Mouse (Mus musculus): ENCODE data around the gene Arhgap24. TPM values are rescaled to one million over a fixed set of nuclear protein-coding genes. Genes with fewer than 3 reads are reported as not detected.

Gene Arhgap24
- polyA plus RNA-seq, 1 experiment: 12.5 TPM

- no peaks in the 10 kb centered on the region for H3K27me3 ChIP-seq (ENCODE audit: control insufficient read depth, insufficient read depth, insufficient read length)
- TF ChIP-seq MYOG (IDR thresholded peaks at IDR 0.05; ENCODE audit: control insufficient read depth in 1 of 3, insufficient read depth in 1 of 3, insufficient read length in 2 of 3, low read depth in 2 of 3) (no peak), TCF12 (IDR thresholded peaks at IDR 0.05; ENCODE audit: insufficient read depth, poor library complexity, severe bottlenecking) (no peak), POLR2AphosphoS2 (IDR thresholded peaks at IDR 0.05; ENCODE audit: insufficient read length, low read depth) (no peak), MYOD1 (IDR thresholded peaks at IDR 0.05; ENCODE audit: control insufficient read depth in 1 of 3, insufficient read length in 2 of 3, low read depth in 2 of 3) (no peak), E2F4 (IDR thresholded peaks at IDR 0.05; ENCODE audit: insufficient read depth) (no peak), CEBPB (IDR thresholded peaks at IDR 0.05; ENCODE audit: insufficient read depth, poor library complexity, severe bottlenecking) (no peak), SRF (IDR thresholded peaks at IDR 0.05; ENCODE audit: control insufficient read depth, insufficient read length, low read depth) (no peak), MAX (IDR thresholded peaks at IDR 0.05; ENCODE audit: low read depth) (no peak), POLR2A (IDR thresholded peaks at IDR 0.05; ENCODE audit: insufficient read length, low read depth) (no peak), REST (IDR thresholded peaks at IDR 0.05; ENCODE audit: insufficient read depth, insufficient read length) (no peak), TCF3 (IDR thresholded peaks at IDR 0.05; ENCODE audit: insufficient read length, low read depth) (no peak), USF1 (IDR thresholded peaks at IDR 0.05; ENCODE audit: low read depth) (no peak)
- H3K79me2 ChIP-seq (ENCODE audit: control insufficient read depth, insufficient read depth): no peaks in the 10 kb centered on the region
- H3K4me3 ChIP-seq: no peak overlapping the region
- H3K4me2 ChIP-seq (ENCODE audit: low read depth): peak overlapping the region; percentile 25
- no peaks in the 10 kb centered on the region for H3K36me3 ChIP-seq (ENCODE audit: control insufficient read depth, insufficient read depth)
- H3ac ChIP-seq (ENCODE audit: control insufficient read depth, insufficient read length): no peak overlapping the region
Observed at GRCm38 (mm10) chr5:102460452-102461197, 20.6 kb upstream of the Arhgap24 start.

GRCm38 (mm10) chr5:102462948-102463347, 18.2 kb upstream of the Arhgap24 start:
- Histone ChIP-seq H3K36me3 (ENCODE audit: control insufficient read depth, insufficient read depth) (no peaks in the 10 kb centered on the region), H3ac (ENCODE audit: control insufficient read depth, insufficient read length) (no peak overlapping the region), H3K4me2 (ENCODE audit: low read depth) (no peak overlapping the region), H3K4me3 (no peak overlapping the region), H3K79me2 (ENCODE audit: control insufficient read depth, insufficient read depth) (no peaks in the 10 kb centered on the region), H3K27me3 (ENCODE audit: control insufficient read depth, insufficient read depth, insufficient read length) (no peaks in the 10 kb centered on the region)
- no peak for TF ChIP-seq SRF (IDR thresholded peaks at IDR 0.05; ENCODE audit: control insufficient read depth, insufficient read length, low read depth)
- no peak for TF ChIP-seq USF1 (IDR thresholded peaks at IDR 0.05; ENCODE audit: low read depth)
- no peak for TF ChIP-seq POLR2AphosphoS2 (IDR thresholded peaks at IDR 0.05; ENCODE audit: insufficient read length, low read depth)
- TF ChIP-seq MYOD1 (IDR thresholded peaks at IDR 0.05; ENCODE audit: control insufficient read depth in 1 of 3, insufficient read length in 2 of 3, low read depth in 2 of 3): no peak
- no peak for TF ChIP-seq MAX (IDR thresholded peaks at IDR 0.05; ENCODE audit: low read depth)
- TF ChIP-seq POLR2A (IDR thresholded peaks at IDR 0.05; ENCODE audit: insufficient read length, low read depth): no peak
- TF ChIP-seq E2F4 (IDR thresholded peaks at IDR 0.05; ENCODE audit: insufficient read depth): no peak
- TF ChIP-seq REST (IDR thresholded peaks at IDR 0.05; ENCODE audit: insufficient read depth, insufficient read length): no peak
- no peak for TF ChIP-seq CEBPB (IDR thresholded peaks at IDR 0.05; ENCODE audit: insufficient read depth, poor library complexity, severe bottlenecking)
- TF ChIP-seq TCF3 (IDR thresholded peaks at IDR 0.05; ENCODE audit: insufficient read length, low read depth): no peak
- TF ChIP-seq MYOG (IDR thresholded peaks at IDR 0.05; ENCODE audit: control insufficient read depth in 1 of 3, insufficient read depth in 1 of 3, insufficient read length in 2 of 3, low read depth in 2 of 3): no peak
- no peak for TF ChIP-seq TCF12 (IDR thresholded peaks at IDR 0.05; ENCODE audit: insufficient read depth, poor library complexity, severe bottlenecking)

GRCm38 (mm10) chr5:102465372-102465771, 15.8 kb upstream of the Arhgap24 start:
- Histone ChIP-seq H3K79me2 (ENCODE audit: control insufficient read depth, insufficient read depth) (no peaks in the 10 kb centered on the region), H3K36me3 (ENCODE audit: control insufficient read depth, insufficient read depth) (no peaks in the 10 kb centered on the region), H3K4me2 (ENCODE audit: low read depth) (no peak overlapping the region), H3K4me3 (no peak overlapping the region), H3ac (ENCODE audit: control insufficient read depth, insufficient read length) (no peak overlapping the region), H3K27me3 (ENCODE audit: control insufficient read depth, insufficient read depth, insufficient read length) (no peaks in the 10 kb centered on the region)
- TF ChIP-seq E2F4 (IDR thresholded peaks at IDR 0.05; ENCODE audit: insufficient read depth) (no peak), REST (IDR thresholded peaks at IDR 0.05; ENCODE audit: insufficient read depth, insufficient read length) (no peak), POLR2A (IDR thresholded peaks at IDR 0.05; ENCODE audit: insufficient read length, low read depth) (no peak), TCF12 (IDR thresholded peaks at IDR 0.05; ENCODE audit: insufficient read depth, poor library complexity, severe bottlenecking) (no peak), POLR2AphosphoS2 (IDR thresholded peaks at IDR 0.05; ENCODE audit: insufficient read length, low read depth) (no peak), USF1 (IDR thresholded peaks at IDR 0.05; ENCODE audit: low read depth) (no peak), CEBPB (IDR thresholded peaks at IDR 0.05; ENCODE audit: insufficient read depth, poor library complexity, severe bottlenecking) (no peak), TCF3 (IDR thresholded peaks at IDR 0.05; ENCODE audit: insufficient read length, low read depth) (no peak), SRF (IDR thresholded peaks at IDR 0.05; ENCODE audit: control insufficient read depth, insufficient read length, low read depth) (no peak)

GRCm38 (mm10) chr5:102468292-102468691, 12.9 kb upstream of the Arhgap24 start:
- Histone ChIP-seq H3K4me3 (no peak overlapping the region), H3K27me3 (ENCODE audit: control insufficient read depth, insufficient read depth, insufficient read length) (no peaks in the 10 kb centered on the region), H3K79me2 (ENCODE audit: control insufficient read depth, insufficient read depth) (no peaks in the 10 kb centered on the region), H3K36me3 (ENCODE audit: control insufficient read depth, insufficient read depth) (no peaks in the 10 kb centered on the region), H3K4me2 (ENCODE audit: low read depth) (peak overlapping the region; percentile 54), H3ac (ENCODE audit: control insufficient read depth, insufficient read length) (no peak overlapping the region)
- TF ChIP-seq USF1 (IDR thresholded peaks at IDR 0.05; ENCODE audit: low read depth): peak; percentile 80
- no peak for TF ChIP-seq TCF12 (IDR thresholded peaks at IDR 0.05; ENCODE audit: insufficient read depth, poor library complexity, severe bottlenecking)
- no peak for TF ChIP-seq POLR2A (IDR thresholded peaks at IDR 0.05; ENCODE audit: insufficient read length, low read depth)
- peak in 2 of 3 experiments; percentile 5 to 22 for TF ChIP-seq MYOD1 (IDR thresholded peaks at IDR 0.05; ENCODE audit: control insufficient read depth in 1 of 3, insufficient read length in 2 of 3, low read depth in 2 of 3)
- no peak for TF ChIP-seq POLR2AphosphoS2 (IDR thresholded peaks at IDR 0.05; ENCODE audit: insufficient read length, low read depth)

Data from myocyte (in vitro differentiated cells).